Mouse (Mus musculus): ENCODE data around the gene Atxn1. TPM values are rescaled to one million over a fixed set of nuclear protein-coding genes. Genes with fewer than 3 reads are reported as not detected.

Atxn1 gene
- total RNA-seq, 4 experiments from 2014 or later, result 123 to 159 (median 132) TPM

- DNase-seq (ENCODE audit: low spot score in 2 of 2), result no peak
These were observed 32.9 kb downstream of the Atxn1 start for GRCm38 (mm10) chr13:45931891-45932290.

GRCm38 (mm10) chr13:45931215-45931614, 33.6 kb downstream of the Atxn1 start:
- DNase-seq (ENCODE audit: low spot score in 2 of 2), result no peak

DNA sequence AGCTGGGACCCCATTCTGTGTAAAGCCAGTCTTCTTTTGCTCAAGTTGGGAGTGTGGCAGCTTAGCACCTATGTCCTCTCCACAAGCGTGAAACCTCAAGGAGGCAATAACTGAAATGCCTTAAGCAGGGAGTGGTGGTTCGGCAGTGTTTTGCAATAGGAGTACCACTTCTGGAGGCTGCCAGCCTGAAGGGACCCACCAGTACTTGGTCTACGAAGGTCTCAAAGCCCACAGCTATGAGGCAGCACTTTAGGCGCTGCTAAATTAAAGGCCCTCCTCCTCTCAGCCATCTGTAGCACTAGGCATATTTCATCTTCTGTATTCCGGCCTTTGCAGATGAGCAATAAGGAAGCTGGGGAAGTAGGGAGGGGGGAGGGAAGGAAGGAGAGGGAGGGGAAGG, 35.1 kb downstream of the Atxn1 start:
- no peak for DNase-seq (ENCODE audit: low spot score in 2 of 2)

DNA sequence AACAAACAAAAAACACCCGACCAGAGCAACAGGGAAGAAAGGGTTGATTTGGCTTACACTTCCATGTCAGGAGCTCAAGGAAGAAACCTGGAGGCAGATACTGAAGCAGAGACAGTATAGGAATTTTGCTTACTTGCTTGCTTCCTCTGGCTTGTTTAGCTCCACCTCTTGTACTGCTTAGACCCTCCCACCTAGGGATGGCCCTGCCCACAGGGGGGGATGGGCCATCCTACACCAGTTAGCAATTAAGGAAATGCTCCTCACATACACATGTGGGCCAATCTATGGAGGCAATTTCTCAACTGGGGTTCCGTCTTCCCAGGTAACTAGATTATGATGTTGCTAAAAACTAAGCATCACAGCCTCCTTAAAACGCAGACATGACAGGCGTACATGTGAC, 39.5 kb downstream of the Atxn1 start:
- no peak for DNase-seq (ENCODE audit: low spot score in 2 of 2)

- DNase-seq (ENCODE audit: low spot score in 2 of 2), result no peak
These were observed 40.3 kb downstream of the Atxn1 start for GRCm38 (mm10) chr13:45924555-45924954.

DNA sequence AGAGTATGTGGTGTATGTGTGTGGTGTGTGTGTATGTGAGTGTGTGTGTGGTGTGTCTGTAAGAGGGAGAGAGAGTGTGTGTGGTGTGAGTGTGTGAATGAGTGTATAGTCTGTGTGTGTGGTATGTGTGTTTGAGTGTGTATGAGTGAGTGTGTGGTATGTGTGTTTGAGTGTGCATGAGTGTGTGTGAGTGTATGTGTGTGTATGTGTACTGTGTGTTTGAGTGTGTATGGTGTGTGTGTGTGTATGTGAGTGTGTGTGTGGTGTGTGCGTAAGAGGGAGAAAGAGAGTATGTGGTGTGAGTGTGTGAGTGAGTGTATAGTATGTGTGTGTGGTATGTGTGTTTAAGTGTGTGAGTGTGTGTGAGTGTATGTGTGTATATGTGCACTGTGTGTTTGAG, 41.7 kb downstream of the Atxn1 start:
- DNase-seq (ENCODE audit: low spot score in 2 of 2), result no peak

- DNase-seq (ENCODE audit: low spot score in 2 of 2), result no peak
These were observed 42.3 kb downstream of the Atxn1 start for GRCm38 (mm10) chr13:45922467-45922866.

- no peak for DNase-seq (ENCODE audit: low spot score in 2 of 2)
These were observed 45.7 kb downstream of the Atxn1 start for GRCm38 (mm10) chr13:45918956-45919711.

GRCm38 (mm10) chr13:45918006-45918380, 46.8 kb downstream of the Atxn1 start:
- DNase-seq (ENCODE audit: low spot score in 2 of 2), result no peak

DNA sequence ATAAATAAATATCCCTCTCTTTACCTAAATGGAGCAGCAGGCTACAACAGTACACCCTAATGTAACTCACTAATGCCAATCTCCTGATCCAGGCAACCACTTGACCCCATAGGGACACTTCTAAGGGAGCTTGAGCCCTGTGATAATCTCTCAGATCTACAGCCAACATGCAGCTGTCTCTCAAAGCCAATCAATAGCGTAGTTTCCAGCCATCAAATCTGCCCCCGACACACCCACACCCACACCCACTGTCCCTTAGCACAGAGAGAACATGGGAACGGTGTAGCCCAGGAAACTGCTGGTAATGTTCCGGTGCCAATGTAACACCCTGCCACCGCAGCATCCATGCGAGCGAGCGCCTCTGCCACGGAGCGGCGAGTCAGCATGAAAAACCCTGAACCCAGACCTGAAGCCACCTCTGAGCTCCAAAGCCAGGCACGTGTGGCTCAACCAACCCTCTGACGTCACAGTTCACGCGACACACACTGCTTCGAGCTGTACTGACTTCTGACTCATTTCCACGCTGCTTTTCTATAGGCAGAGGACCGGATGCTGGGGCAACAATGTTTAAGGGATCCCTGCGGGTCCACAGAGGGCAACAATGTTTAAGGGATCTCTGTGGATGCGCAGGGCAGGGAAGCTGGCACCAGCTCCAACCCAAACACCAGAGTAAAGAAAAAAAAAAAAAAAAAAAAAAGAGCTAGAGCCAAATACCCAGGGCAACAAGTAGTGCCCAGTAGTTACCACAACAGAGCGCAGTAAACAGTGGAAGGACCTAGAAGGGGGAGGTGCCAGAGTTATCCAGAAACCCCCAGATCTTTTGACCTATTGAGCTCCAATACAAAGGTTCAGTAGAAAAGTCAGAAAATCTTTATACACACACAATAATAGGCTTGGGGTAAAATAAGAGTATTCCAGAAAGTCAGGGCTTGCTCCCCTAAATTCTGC, 47.5 kb downstream of the Atxn1 start:
- DNase-seq (ENCODE audit: low spot score in 2 of 2), result no peak

- DNase-seq (ENCODE audit: low spot score in 2 of 2), result no peak
These were observed 48.9 kb downstream of the Atxn1 start for GRCm38 (mm10) chr13:45915921-45916320.

DNA sequence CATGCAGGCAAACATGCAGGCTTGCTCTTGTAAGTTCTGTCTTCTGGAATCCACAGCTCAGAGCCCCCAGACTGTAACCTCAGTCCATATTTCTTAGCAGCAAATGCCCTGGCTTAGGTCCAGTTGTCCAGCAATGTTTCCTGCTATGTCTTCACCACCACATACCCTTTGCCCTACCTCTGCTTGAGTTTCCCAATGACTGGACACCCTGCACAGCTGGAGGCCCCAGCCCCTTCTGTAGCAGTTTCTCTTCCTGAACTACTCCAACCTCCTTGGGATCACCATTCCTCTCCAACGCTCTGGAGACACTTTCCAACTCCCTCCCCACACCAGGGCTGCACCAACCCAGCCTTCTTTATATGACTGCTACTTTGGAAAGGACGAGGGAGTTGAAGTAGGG, 49.8 kb downstream of the Atxn1 start:
- DNase-seq (ENCODE audit: low spot score in 2 of 2), result no peak

- DNase-seq (ENCODE audit: low spot score in 2 of 2), result no peak
These were observed 50.7 kb downstream of the Atxn1 start for GRCm38 (mm10) chr13:45914117-45914516.

DNA sequence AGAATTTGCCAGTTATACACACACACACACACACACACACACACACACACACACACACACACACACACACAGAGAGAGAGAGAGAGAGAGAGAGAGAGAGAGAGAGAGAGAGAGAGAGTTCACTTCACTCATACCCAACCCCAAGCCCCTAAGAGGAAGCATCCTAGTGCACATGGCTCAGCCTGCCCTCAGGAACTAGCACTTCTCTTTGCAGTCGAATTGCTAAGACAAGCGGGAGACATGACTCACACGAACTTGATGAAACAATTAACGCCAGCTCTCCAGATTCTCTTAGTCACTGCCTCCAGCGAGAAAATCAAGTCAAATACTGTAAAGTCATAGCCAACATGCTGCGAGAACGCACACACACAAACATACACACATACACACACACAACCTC, 53.0 kb downstream of the Atxn1 start:
- DNase-seq (ENCODE audit: low spot score in 2 of 2), result no peak

DNA sequence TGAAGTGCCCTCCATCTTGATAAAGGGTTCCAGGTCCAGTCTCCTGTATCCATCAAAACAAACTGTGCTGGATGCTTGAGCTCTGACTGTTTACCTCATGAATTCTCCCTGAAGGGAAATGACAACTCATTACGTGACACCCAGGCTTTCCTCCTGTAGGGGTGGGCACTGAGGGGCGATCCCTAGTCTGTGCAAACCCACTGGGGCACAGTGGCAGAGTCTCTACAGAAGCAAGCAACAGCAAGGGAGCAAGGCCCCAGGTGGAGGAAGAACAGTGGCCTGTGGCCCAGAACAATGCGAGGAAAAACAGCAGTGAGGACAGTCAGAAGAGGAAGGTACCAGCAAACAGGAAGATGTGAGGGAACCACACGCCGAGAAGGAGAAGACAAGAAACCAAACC, 53.7 kb downstream of the Atxn1 start:
- no peak for DNase-seq (ENCODE audit: low spot score in 2 of 2)

- no peak for DNase-seq (ENCODE audit: low spot score in 2 of 2)
These were observed 54.5 kb downstream of the Atxn1 start for GRCm38 (mm10) chr13:45910348-45910747.

DNA sequence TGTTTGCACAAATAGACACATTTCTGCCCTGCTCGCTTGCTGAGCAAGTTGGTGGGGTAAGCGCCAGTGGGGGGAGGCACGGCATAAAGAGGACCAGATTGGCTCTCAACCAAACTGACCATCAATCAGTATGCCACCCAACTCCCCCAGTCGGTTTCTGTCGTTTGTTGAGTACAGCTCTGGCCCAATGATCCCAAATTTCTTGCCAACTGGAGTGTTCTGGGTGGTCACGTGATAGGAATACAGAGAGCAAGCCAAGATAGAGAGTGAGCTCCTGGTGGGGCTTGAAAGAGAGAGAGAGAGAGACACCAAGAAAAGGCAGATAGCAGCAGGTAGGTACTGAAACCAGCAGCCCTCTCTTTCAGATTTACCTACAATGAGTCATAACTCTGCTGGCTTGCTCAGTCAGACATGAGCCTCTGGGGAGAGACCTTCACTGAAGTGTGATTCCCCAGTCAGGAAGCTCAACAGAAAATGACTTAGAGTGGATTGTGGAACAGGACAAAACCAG, 57.6 kb downstream of the Atxn1 start:
- DNase-seq (ENCODE audit: low spot score in 2 of 2), result peak in 1 of 2 experiments; percentile 45

GRCm38 (mm10) chr13:45906438-45907166, 58.2 kb downstream of the Atxn1 start:
- DNase-seq (ENCODE audit: low spot score in 2 of 2), result no peak

GRCm38 (mm10) chr13:45904955-45905354, 59.9 kb downstream of the Atxn1 start:
- no peak for DNase-seq (ENCODE audit: low spot score in 2 of 2)

DNA sequence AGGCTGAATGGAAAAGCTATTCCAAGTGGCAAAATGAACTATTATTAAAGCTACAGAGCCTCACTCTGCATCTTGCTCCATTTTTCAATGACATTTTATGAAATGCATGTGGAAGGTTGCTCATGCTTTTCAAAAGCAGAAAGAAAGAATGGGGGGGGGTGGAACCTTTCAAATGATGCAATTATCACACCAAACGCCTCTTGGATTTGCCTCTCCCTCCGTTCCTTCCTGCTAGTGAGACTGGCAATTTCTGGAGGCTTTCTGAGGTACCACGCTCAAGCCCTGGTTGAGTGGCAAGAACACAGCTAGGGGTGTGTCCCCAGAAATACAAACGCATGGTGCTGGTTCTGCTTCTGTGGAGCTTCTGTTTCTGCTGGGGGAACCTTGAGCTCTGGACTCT, 60.4 kb downstream of the Atxn1 start:
- DNase-seq (ENCODE audit: low spot score in 2 of 2), result no peak

GRCm38 (mm10) chr13:45903519-45904274, 61.1 kb downstream of the Atxn1 start:
- no peak for DNase-seq (ENCODE audit: low spot score in 2 of 2)

Measured in layer of hippocampus, adult 8-10 months (tissue).